8 mouse cellular contexts compared by ENCODE assay signal in the genomic region with DNA sequence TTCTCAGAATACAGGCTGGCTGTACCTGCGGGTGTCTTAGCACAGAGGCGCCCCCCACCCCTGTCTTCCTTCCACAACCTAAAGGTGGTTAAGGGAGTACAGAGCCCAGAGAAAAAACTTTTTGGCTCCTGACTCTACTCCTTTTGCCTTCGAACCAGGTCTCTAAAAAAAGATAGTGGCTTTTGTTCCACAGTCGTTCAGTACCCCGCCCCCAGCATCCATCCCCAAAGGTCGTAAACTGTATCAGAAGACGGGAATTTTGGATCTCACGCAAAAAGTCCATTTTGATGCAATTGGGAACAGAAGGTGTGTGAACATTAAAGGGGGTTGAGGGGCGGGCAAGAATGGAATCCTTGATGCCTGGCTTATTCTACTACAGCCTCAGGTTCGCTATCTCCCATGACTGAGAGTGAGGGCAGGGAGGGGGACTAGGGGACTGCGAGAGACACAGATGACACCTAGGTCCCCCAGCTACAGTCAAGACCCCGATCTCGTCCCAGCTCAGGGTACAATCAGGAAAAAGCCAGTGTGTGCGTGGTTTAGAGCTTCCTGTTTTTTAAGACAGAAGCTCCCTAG. TPM values are rescaled to one million over a fixed set of nuclear protein-coding genes. Genes with fewer than 3 reads are reported as not detected.
DNase-seq lines count a peak whose midpoint lies in the region; ATAC-seq lines count a peak whose summit lies in the region.

No protein-coding gene starts in this region.

- H3K9me3 ChIP-seq in kidney, embryonic 14.5 days (ENCODE audit: control insufficient read depth, low read length): no peaks in the 10 kb centered on the region
- H3K9me3 ChIP-seq in hindbrain, embryonic 13.5 days: no peaks in the 10 kb centered on the region

- peak overlapping the region; percentile 99 for H3K27ac ChIP-seq in kidney, embryonic 14.5 days (ENCODE audit: low read depth, low read length)
- peak overlapping the region; percentile 92 for H3K27ac ChIP-seq in brown adipose tissue, adult 24 weeks (replicated peaks; ENCODE audit: low read depth, low read length)
- peak overlapping the region; percentile 99 for H3K27ac ChIP-seq in hindbrain, embryonic 13.5 days

- H3K4me1 ChIP-seq in kidney, embryonic 14.5 days (ENCODE audit: control insufficient read depth, insufficient read depth, low read length): peaks cover 11% of the 10 kb centered on the region
- H3K4me1 ChIP-seq in brown adipose tissue, adult 24 weeks (ENCODE audit: control insufficient read depth, insufficient read depth, insufficient read length, low read length): no peaks in the 10 kb centered on the region
- H3K4me1 ChIP-seq in hindbrain, embryonic 13.5 days (replicated peaks): peaks cover 16% of the 10 kb centered on the region

- ATAC-seq in kidney, embryonic 14.5 days (ENCODE audit: low FRiP score, low TSS enrichment): peak; percentile 37; the same call in 1 of the 2 replicates
- peak; percentile 62 for ATAC-seq in hindbrain, embryonic 13.5 days (ENCODE audit: low FRiP score)
- peak; percentile 2; the same call in 1 of the 2 replicates for ATAC-seq in megakaryocyte-erythroid progenitor cell, adult 5-6 weeks (replicated peaks; ENCODE audit: low FRiP score, low TSS enrichment, poor library complexity, severe bottlenecking)

- H3K27me3 ChIP-seq in kidney, embryonic 14.5 days (ENCODE audit: control insufficient read depth, insufficient read depth, low read length): no peaks in the 10 kb centered on the region
- no peaks in the 10 kb centered on the region for H3K27me3 ChIP-seq in hindbrain, embryonic 13.5 days

- peak overlapping the region; percentile 84 for H3K4me2 ChIP-seq in kidney, embryonic 14.5 days (replicated peaks; ENCODE audit: low read depth, low read length)
- H3K4me2 ChIP-seq in hindbrain, embryonic 13.5 days: peak overlapping the region; percentile 83

- no peaks in the 10 kb centered on the region for H3K36me3 ChIP-seq in kidney, embryonic 14.5 days (ENCODE audit: control insufficient read depth, insufficient read depth, low read length)
- no peaks in the 10 kb centered on the region for H3K36me3 ChIP-seq in hindbrain, embryonic 13.5 days

- H3K9ac ChIP-seq in kidney, embryonic 14.5 days (ENCODE audit: low read depth, low read length): peak overlapping the region; percentile 94
- H3K9ac ChIP-seq in hindbrain, embryonic 13.5 days: peak overlapping the region; percentile 98

- 2% methylated on average over 14 of the region's 14 CpGs for WGBS in kidney, embryonic 14.5 days
- WGBS in hindbrain, embryonic 13.5 days: 1% methylated on average over 14 of the region's 14 CpGs

- peak overlapping the region; percentile 88 for H3K4me3 ChIP-seq in kidney, embryonic 14.5 days (ENCODE audit: low read length)
- H3K4me3 ChIP-seq in brown adipose tissue, adult 24 weeks (ENCODE audit: insufficient read depth, low read depth, low read length): peak overlapping the region; percentile 80
- peak overlapping the region; percentile 82 for H3K4me3 ChIP-seq in hindbrain, embryonic 13.5 days

- DNase-seq in kidney, adult 11 months: no peak
- DNase-seq in adrenal gland, adult 8-10 months: no peak
- no peak for DNase-seq in embryo, embryonic 9.5 days (ENCODE audit: extremely low spot score)
- DNase-seq in spleen, postnatal 4 days (ENCODE audit: low spot score in 2 of 2): no peak

RNA-seq across cellular contexts. Expression of gene Maml3, which starts 3.4 kb away (rescaled TPM):
- polyA plus RNA-seq in kidney, embryonic 14.5 days (2014; fragmentation: Nextera tagmentation; extraction: Ambion mirVana): 8.4 and 9.4 TPM in 2 replicates
- polyA plus RNA-seq in brown adipose tissue, adult 24 weeks (2012; ENCODE audit: insufficient read depth, insufficient read length, missing spikeins): 0.58 and 1.0 TPM in 2 replicates
- 8.2 TPM in 2 replicates for polyA plus RNA-seq in hindbrain, embryonic 13.5 days (2015; fragmentation: Nextera tagmentation; extraction: Ambion mirVana)
- 8.5 and 10.6 TPM in 2 replicates for total RNA-seq in megakaryocyte-erythroid progenitor cell, adult 5-6 weeks (2014; fragmentation: Nextera tagmentation)
- 4.4 and 7.6 TPM in 2 replicates for total RNA-seq in megakaryocyte-erythroid progenitor cell, adult 5-6 weeks (2017)
- total RNA-seq in adrenal gland, adult 8-10 months (2022): 10 to 100 TPM in 2 of 4 experiments, 1 to 10 TPM in 2; 6.2 to 15.8 (median 10.0) TPM

Comparison
In these comparisons a context has a peak if more than half of its experiments do, and no peak if none do; other contexts are left out.
1. ATAC-seq: peak in every context shown above with its lines; median percentile 62 in hindbrain, embryonic 13.5 days; 37 in kidney, embryonic 14.5 days; 2 in megakaryocyte-erythroid progenitor cell, adult 5-6 weeks.